8 mouse cellular contexts compared by ENCODE assay signal in genomic region chr8:119412037-119412734, GRCm38 (mm10). TPM values are rescaled to one million over a fixed set of nuclear protein-coding genes. Genes with fewer than 3 reads are reported as not detected.
DNase-seq lines count a peak whose midpoint lies in the region; ATAC-seq lines count a peak whose summit lies in the region.

No protein-coding gene starts in this region.

- DNase-seq in CD4-positive, CD25-positive, alpha-beta regulatory T cell, adult 2 months (ENCODE audit: low read depth, low spot score) = peak; percentile 44
- DNase-seq in R1 (ENCODE audit: low read depth, low spot score) = peak; percentile 34
- no peak for DNase-seq in ovary, postnatal 36 days (ENCODE audit: low spot score)
- DNase-seq in left cerebral cortex, postnatal 25 days (ENCODE audit: low spot score in 2 of 2) = no peak

- intact Hi-C loops in left cerebral cortex, postnatal 25 days (cut with DNase I) = loop anchor here (2.0 to 10.0 kb wide), 2 partner anchors 193 to 265 kb away; partner anchors contain the start of gene Taf1c

- H3K9ac ChIP-seq in hindbrain, embryonic 12.5 days = no peak overlapping the region
- no peak overlapping the region for H3K9ac ChIP-seq in hindbrain, embryonic 13.5 days
- H3K9ac ChIP-seq in limb, embryonic 13.5 days = no peak overlapping the region
- H3K9ac ChIP-seq in kidney, embryonic 15.5 days = no peak overlapping the region

- peaks cover 6% of the 10 kb centered on the region for H3K4me1 ChIP-seq in hindbrain, embryonic 12.5 days
- H3K4me1 ChIP-seq in hindbrain, embryonic 13.5 days (replicated peaks) = peaks cover 10% of the 10 kb centered on the region; the same call in 1 of the 2 replicates
- peaks cover 7% of the 10 kb centered on the region; the same call in 1 of the 2 replicates for H3K4me1 ChIP-seq in limb, embryonic 13.5 days
- H3K4me1 ChIP-seq in kidney, embryonic 15.5 days = peaks cover 11% of the 10 kb centered on the region

- ATAC-seq in hindbrain, embryonic 12.5 days (ENCODE audit: low FRiP score) = peak; percentile 11; the same call in 1 of the 2 replicates
- no peak for ATAC-seq in hindbrain, embryonic 13.5 days (ENCODE audit: low FRiP score)
- no peak for ATAC-seq in limb, embryonic 13.5 days (ENCODE audit: low FRiP score, low read depth)
- ATAC-seq in kidney, embryonic 15.5 days (replicated peaks; ENCODE audit: low FRiP score) = no peak

- peaks cover 15% of the 10 kb centered on the region for H3K27me3 ChIP-seq in hindbrain, embryonic 12.5 days
- peaks cover 21% of the 10 kb centered on the region for H3K27me3 ChIP-seq in hindbrain, embryonic 13.5 days
- peaks cover 24% of the 10 kb centered on the region for H3K27me3 ChIP-seq in limb, embryonic 13.5 days
- peaks cover 12% of the 10 kb centered on the region; the same call in 1 of the 2 replicates for H3K27me3 ChIP-seq in kidney, embryonic 15.5 days

- no peaks in the 10 kb centered on the region for H3K9me3 ChIP-seq in hindbrain, embryonic 12.5 days (replicated peaks)
- H3K9me3 ChIP-seq in hindbrain, embryonic 13.5 days = no peaks in the 10 kb centered on the region
- no peaks in the 10 kb centered on the region for H3K9me3 ChIP-seq in limb, embryonic 13.5 days
- H3K9me3 ChIP-seq in kidney, embryonic 15.5 days (replicated peaks) = no peaks in the 10 kb centered on the region

- 53% methylated on average over 10 of the region's 10 CpGs for WGBS in hindbrain, embryonic 12.5 days
- WGBS in hindbrain, embryonic 13.5 days = 60% methylated on average over 10 of the region's 10 CpGs
- WGBS in limb, embryonic 13.5 days = 55% methylated on average over 10 of the region's 10 CpGs
- 60% methylated on average over 10 of the region's 10 CpGs for WGBS in kidney, embryonic 15.5 days

- peaks cover 44% of the 10 kb centered on the region for H3K36me3 ChIP-seq in hindbrain, embryonic 12.5 days
- peaks cover 46% of the 10 kb centered on the region for H3K36me3 ChIP-seq in hindbrain, embryonic 13.5 days
- peaks cover 40% of the 10 kb centered on the region for H3K36me3 ChIP-seq in limb, embryonic 13.5 days
- H3K36me3 ChIP-seq in kidney, embryonic 15.5 days = peaks cover 44% of the 10 kb centered on the region

- H3K4me3 ChIP-seq in hindbrain, embryonic 12.5 days = no peak overlapping the region
- no peak overlapping the region for H3K4me3 ChIP-seq in hindbrain, embryonic 13.5 days
- no peak overlapping the region for H3K4me3 ChIP-seq in limb, embryonic 13.5 days
- H3K4me3 ChIP-seq in kidney, embryonic 15.5 days (replicated peaks) = no peak overlapping the region

- no peak overlapping the region for H3K27ac ChIP-seq in hindbrain, embryonic 12.5 days
- no peak overlapping the region for H3K27ac ChIP-seq in hindbrain, embryonic 13.5 days
- no peak overlapping the region for H3K27ac ChIP-seq in limb, embryonic 13.5 days
- no peak overlapping the region for H3K27ac ChIP-seq in kidney, embryonic 15.5 days

- H3K4me2 ChIP-seq in hindbrain, embryonic 12.5 days (replicated peaks) = no peak overlapping the region
- H3K4me2 ChIP-seq in hindbrain, embryonic 13.5 days = no peak overlapping the region
- 0 out of 2 replicates have a peak overlapping the region, but pooled peaks have one; percentile 60 for H3K4me2 ChIP-seq in limb, embryonic 13.5 days (replicated peaks)
- no peak overlapping the region for H3K4me2 ChIP-seq in kidney, embryonic 15.5 days

RNA-seq across cellular contexts. Expression of gene Mlycd, which starts 17.5 kb away (rescaled TPM):
- polyA plus RNA-seq in hindbrain, embryonic 12.5 days (2016; fragmentation: Nextera tagmentation; extraction: Ambion mirVana) = 15.2 and 16.7 TPM in 2 replicates
- 14.1 and 14.8 TPM in 2 replicates for polyA plus RNA-seq in hindbrain, embryonic 13.5 days (2015; fragmentation: Nextera tagmentation; extraction: Ambion mirVana)
- polyA plus RNA-seq in limb, embryonic 13.5 days (2015; fragmentation: Nextera tagmentation; extraction: Ambion mirVana) = 9.6 and 11.4 TPM in 2 replicates
- polyA plus RNA-seq in kidney, embryonic 15.5 days (2015; fragmentation: Nextera tagmentation; extraction: Ambion mirVana) = 11.7 and 12.8 TPM in 2 replicates
- 10 to 100 TPM; 28.6 to 30.3 TPM for total RNA-seq in left cerebral cortex, postnatal 25 days (2021)

RNA-seq across cellular contexts. Expression of gene Osgin1, which starts 21.7 kb away (rescaled TPM):
- 0.12 and 0.14 TPM in 2 replicates for polyA plus RNA-seq in hindbrain, embryonic 12.5 days (2016; fragmentation: Nextera tagmentation; extraction: Ambion mirVana)
- 0.08 and 0.28 TPM in 2 replicates for polyA plus RNA-seq in hindbrain, embryonic 13.5 days (2015; fragmentation: Nextera tagmentation; extraction: Ambion mirVana)
- polyA plus RNA-seq in limb, embryonic 13.5 days (2015; fragmentation: Nextera tagmentation; extraction: Ambion mirVana) = 0.73 and 0.76 TPM in 2 replicates
- polyA plus RNA-seq in kidney, embryonic 15.5 days (2015; fragmentation: Nextera tagmentation; extraction: Ambion mirVana) = 2.0 and 3.5 TPM in 2 replicates
- total RNA-seq in left cerebral cortex, postnatal 25 days (2021) = 1 to 10 TPM in 1 of 2 experiments, under 1 TPM in 1; 0.55 to 1.0 TPM

RNA-seq across cellular contexts. Expression of gene Necab2, which starts 34.3 kb away (rescaled TPM):
- polyA plus RNA-seq in hindbrain, embryonic 12.5 days (2016; fragmentation: Nextera tagmentation; extraction: Ambion mirVana) = 18.3 and 23.7 TPM in 2 replicates
- 34.5 and 36.4 TPM in 2 replicates for polyA plus RNA-seq in hindbrain, embryonic 13.5 days (2015; fragmentation: Nextera tagmentation; extraction: Ambion mirVana)
- polyA plus RNA-seq in limb, embryonic 13.5 days (2015; fragmentation: Nextera tagmentation; extraction: Ambion mirVana) = 3.1 and 3.5 TPM in 2 replicates
- 2.3 and 3.3 TPM in 2 replicates for polyA plus RNA-seq in kidney, embryonic 15.5 days (2015; fragmentation: Nextera tagmentation; extraction: Ambion mirVana)
- total RNA-seq in left cerebral cortex, postnatal 25 days (2021) = 10 to 100 TPM; 59.0 to 73.8 TPM

Comparison
In these comparisons a context has a peak if more than half of its experiments do, and no peak if none do; other contexts are left out.
1. DNase-seq: peak in CD4-positive, CD25-positive, alpha-beta regulatory T cell, adult 2 months (single experiment) and R1 (single experiment); none in ovary, postnatal 36 days (single experiment) and left cerebral cortex, postnatal 25 days (0 of 2).